Mouse (Mus musculus) left cerebral cortex, adult 11 months (tissue): Measurements from ENCODE around the gene Psmb5.

ENCODE experiments used
- DNase-seq: peaks from one replicate; pipeline ENCODE4 v3.0.0; 2022; ENCODE audit warnings: low spot score

Psmb5 gene

DNA sequence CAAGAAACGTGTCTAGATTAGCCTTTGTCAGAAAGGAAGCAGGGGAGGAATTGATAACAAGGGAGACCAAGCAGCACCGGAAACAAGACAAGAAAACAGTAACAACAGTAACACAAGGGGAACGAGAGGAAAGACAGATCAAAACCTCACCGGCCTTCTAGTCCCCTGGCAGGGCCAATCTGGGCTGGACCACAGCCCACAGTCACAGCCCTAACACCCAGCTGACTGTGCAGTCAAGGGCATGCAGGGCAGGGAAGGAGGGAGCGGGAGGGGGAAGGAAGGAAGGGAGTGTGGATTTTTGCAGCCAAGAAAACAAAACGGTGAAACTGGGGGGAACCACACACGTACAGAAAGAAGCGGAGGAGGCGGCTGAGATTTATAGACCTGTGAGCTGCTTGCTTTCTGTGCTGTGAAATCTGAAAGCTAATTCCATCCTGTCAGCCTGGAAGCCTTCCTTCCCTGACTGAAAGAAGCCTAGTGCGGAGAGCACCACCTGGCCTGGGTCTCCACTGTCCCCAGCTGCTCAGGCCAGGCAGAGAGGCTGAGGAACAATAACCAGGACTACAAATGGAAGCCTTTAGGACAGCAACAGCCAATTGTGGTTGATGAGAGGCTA is 25.4 kb downstream of the Psmb5 start:
- DNase-seq = no peak

- DNase-seq = no peak
These were observed 26.8 kb downstream of the Psmb5 start for GRCm38 (mm10) chr14:54591056-54591455.

DNA sequence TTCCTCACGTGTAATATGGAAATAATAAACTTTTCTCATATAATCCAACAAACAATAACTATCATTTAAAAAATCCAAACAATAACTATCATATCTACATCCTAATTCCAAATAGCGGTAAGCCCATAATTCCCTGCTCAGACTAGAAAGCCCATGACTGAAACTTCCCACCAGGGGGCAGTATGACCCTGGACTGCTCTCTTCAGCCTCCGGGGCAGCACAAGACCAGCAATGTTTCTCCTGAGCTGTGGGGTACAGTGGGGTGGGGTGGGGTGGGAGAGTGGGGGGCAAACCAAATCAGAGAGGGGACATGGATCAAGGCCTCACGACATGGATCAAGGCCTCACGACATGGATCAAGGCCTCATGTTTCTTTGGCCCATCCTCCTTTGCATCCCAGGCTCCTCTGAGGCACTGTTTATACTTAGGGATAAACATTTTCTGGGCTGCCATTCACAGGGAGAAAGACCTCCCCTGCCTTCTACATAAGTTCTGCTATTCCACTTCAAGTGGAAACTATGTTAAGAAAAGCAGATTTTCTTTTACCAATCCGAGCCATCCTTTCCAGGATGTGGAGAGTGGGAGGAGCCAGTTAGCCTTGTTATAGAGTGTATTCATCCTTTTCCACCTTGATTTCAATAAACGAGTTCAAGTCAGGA is 34.0 kb downstream of the Psmb5 start:
- no peak for DNase-seq

DNA sequence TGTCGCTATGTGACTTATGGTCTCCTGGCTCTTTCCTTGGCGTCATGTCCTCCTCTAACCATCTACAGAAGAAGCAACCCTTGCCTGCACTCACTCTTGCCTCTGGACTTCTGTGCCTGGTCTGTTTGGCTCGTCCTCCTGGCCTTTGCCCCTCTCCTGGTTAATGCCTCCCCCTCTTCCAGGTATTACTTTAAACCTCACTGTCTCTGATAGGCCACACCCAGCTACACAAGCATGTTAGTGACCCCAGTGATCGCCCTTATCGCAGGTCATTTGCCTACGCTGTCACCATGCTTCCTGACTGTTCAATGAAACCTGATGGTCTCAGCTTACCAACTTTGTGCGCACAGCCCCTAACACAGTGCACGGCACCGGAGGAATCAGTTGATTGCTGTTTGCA is 35.3 kb downstream of the Psmb5 start:
- no peak for DNase-seq

DNA sequence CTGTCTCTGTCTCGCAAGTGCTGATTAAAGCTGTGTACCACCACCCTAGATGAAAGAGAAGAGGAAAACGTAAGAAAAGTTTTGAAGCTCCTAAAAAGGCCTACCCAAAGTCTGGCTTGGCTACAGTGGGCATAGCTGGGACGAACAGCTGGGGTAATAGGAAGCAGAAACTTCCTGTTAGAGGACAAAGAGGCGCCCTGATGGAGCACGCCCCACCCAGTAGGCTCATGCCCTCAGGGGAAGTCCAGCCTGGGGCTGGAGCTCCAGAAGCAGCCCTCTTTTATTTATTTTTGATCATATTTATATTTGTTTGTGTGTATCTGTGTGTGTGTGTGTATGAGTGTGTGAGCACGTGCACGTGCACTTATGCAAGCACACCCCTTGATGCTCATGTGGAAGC is 38.2 kb downstream of the Psmb5 start:
- DNase-seq = no peak

DNA sequence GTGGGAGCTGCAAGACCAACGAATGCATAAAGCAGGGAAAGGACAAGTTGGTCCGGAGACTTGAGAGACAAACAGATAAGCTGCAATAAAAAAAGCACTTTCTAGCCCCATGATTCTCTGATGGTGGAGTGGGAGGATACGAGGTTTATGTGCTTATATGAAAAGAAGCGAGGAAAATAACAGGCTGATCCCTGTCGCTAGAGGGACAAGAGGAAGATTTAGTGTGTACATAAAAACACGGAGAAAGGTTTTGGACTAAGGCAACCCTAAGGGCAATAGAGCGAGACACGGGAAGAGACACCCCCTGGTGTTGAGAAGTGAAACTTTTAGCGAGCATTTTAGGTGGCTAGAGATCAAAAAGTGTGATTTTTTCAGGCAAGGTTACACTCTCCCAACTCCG is 39.8 kb downstream of the Psmb5 start:
- no peak for DNase-seq

DNA sequence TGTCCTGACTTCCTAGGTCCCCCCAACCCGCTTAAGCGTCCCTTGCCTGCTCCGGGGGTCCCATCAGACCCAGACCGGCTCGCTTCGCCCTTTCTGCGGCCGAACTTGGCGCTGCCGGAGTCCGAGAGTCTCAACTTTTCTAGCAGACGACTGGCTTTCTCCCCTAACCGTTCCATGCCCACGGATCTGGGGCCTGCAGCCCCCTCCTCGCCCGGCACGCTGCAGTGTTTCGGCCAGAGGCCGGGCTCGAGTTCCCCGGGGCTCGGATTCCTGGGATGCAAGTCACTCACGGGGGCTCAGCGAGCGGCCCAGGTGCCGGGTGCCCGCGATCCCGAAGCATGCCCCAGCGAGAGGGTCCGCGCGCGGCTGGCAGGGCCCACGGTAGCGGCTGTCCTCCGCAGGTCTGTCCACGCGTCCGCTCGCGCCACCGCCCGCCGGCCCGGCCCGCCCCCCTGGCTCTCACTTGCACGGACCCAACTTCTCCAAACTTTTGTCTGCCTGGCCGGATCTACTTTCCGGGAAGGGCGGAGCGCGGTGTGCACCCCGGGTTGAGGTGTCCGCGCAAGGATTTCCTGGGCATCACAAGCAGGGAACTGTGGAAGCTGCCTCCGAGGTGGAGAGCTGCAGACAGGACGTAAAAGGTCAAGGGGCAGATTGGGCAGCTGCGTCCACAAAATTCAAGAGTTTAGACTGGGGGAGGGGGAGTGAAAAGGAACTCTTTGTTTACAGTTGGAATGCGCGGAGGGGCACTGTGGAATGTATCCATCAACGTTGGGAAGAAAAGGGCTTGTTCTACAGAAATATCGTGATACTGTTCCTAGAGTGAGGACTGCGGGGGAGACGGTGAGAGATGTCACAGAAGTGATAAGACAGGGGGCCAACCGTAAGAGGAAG is 40.5 kb downstream of the Psmb5 start, which contains the start of gene Ajuba:
Ajuba (minus strand) TSS at position 470 of the 894 bp plus-strand sequence.
- DNase-seq = no peak

DNA sequence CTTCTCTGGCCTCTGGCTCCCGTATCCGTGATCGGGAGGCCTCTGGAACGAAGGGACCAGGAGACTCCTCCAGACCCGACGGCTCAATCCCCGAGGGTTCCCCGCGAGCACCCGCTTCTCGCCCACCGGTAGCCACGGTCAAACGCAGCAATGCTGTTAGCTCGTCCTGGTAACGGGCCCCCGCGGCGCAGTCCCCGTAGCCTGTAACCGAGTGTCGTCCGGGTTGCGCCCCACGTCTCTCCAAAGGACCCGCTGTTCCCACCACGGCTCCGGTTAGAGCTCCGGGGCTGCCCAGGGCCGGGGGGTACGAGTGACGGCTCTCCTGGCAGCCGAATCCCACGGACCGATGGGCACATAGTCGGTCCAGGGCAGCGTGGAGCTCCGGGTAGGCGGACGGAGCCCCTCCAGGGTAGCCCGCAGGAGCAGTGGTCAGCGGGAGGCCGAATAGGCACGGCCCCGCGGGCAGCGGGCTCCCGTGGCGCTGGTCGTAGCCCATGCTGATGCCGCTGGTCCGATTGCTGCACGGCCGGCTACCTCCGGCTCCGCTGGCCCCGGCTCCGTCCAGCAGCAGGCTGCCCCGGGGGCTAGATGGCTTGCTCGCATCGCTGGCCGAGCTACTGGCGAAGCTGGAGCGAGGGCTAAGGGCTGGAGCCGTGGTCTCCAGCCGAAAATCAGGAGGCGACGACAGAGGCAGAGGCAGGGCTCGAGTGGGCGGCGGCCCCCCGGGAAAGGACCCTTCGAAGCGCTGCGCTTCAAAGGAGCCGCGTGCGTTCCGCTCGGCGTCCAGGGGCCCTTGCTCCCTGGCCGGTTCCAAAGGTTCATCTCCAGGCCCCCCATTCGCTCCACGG is 41.4 kb downstream of the Psmb5 start:
- DNase-seq = no peak

DNA sequence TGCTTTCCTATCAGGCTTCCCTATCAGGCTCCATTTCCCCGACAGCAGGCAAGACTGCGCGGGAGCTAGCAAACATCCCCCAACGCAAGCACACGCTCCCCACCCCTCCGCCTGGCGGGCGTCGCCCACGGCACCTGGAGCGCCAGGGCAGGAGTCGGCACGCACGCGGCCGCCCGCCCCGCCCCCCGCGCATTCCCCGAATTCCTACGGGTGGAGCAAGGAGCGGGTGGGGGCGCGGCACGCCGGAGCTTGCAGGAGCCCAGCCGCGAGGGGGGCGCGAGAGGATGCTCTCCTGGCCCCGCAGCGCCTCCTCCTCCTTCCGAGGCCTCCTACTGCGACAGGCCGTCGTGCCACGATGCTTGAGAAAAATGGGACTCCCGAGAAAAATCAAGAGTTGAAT is 42.2 kb downstream of the Psmb5 start:
- no peak for DNase-seq

DNA sequence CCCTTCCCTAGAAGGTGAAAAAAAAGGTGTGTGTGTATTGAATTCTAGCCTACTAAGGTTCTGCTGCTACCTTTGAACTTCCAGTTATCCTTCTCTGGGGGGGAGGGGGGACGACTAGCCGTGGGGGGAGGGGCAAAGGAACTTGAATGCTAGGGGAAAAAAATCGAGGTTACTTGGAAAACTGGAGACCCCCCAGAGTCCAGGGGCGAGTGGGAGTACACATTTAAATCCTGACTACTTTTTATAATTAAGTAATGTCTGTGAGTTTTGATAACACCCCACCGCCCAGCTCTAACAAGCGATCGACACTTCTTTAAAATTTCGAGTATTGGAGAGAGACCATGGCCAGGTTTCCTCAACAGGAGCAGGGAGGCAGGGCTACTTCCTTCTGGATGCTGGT is 42.8 kb downstream of the Psmb5 start:
- no peak for DNase-seq

- no peak for DNase-seq
These were observed 43.6 kb downstream of the Psmb5 start for GRCm38 (mm10) chr14:54574253-54574652.

GRCm38 (mm10) chr14:54572790-54573736 is 44.8 kb downstream of the Psmb5 start:
- DNase-seq = no peak

GRCm38 (mm10) chr14:54572122-54572521 is 45.7 kb downstream of the Psmb5 start:
- DNase-seq = no peak

- no peak for DNase-seq
These were observed 48.1 kb downstream of the Psmb5 start for GRCm38 (mm10) chr14:54569451-54570392.

DNA sequence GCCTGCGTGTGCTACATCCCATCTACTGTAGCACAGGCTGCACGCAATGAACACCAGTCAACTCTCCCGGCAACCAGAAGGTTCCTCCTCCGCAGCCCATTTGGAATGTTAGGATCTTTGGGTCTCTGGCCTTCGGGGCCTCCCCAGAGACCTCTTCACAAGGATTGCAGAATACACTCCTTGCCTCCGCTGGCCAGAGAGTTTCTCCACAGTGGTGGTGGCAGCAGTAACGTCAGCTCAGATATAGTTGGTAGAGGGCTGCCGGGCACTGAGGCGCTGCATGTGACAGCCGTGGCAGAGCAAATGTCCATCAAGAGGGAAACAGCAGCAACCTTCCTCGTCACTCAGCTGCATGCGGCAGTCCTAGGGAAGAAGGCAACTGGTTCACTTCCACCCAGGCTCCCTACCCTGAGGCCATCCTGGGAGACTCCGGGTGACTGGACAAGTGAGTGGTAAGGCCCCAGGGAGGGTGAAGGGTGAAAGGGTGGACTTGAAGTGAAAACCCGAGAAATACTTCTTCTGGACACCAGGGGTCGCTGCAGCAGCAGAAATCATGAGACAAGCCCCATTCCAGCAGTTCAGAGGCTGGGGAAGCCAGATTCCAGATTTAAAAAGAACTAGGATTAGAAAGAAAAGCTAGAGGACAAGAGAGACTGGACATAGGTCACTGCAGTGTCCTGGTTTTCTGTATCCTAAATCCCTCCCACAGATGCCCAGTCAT is 49.0 kb downstream of the Psmb5 start:
- peak; percentile 57 for DNase-seq
